Mouse (Mus musculus): ENCODE results near the gene Ovol1. TPM values are rescaled to one million over a fixed set of nuclear protein-coding genes. Genes with fewer than 3 reads are reported as not detected.

The Ovol1 gene
- total and polyA plus RNA-seq, 3 experiments, result 0.05 TPM; not detected in 2

- no peak for TF ChIP-seq CTCF (IDR thresholded peaks at IDR 0.05; ENCODE audit: low read depth, low read length)
- no peak for TF ChIP-seq GATA2 (IDR thresholded peaks at IDR 0.05; ENCODE audit: borderline replicate concordance, low read depth, low read length)
- TF ChIP-seq TAL1 (conservative IDR thresholded peaks at IDR 0.05; ENCODE audit: low read depth, low read length), result no peak
- TF ChIP-seq POLR2AphosphoS5 (IDR thresholded peaks at IDR 0.05; ENCODE audit: insufficient replicate concordance, low read depth, low read length), result no peak
- TF ChIP-seq GATA1 (IDR thresholded peaks at IDR 0.05; ENCODE audit: borderline replicate concordance, low read length), result no peak
- ATAC-seq (ENCODE audit: extremely low read depth, insufficient number of reproducible peaks, low FRiP score, poor library complexity, severe bottlenecking) (no peak), DNase-seq (ENCODE audit: low spot score) (no peak)
- no peaks in the 10 kb centered on the region for H3K9me3 ChIP-seq (replicated peaks)
- no peaks in the 10 kb centered on the region for H3K27me3 ChIP-seq (ENCODE audit: insufficient read depth, low read length)
- H3K4me3 ChIP-seq (ENCODE audit: low read depth, low read length), result peak overlapping the region; percentile 72
- H3K36me3 ChIP-seq (replicated peaks), result peaks cover 2% of the 10 kb centered on the region
- H3K4me1 ChIP-seq (ENCODE audit: insufficient read depth, low read depth, low read length), result peaks cover 52% of the 10 kb centered on the region
These were observed 49.3 kb downstream of the Ovol1 start for GRCm38 (mm10) chr19:5511074-5511632.

GRCm38 (mm10) chr19:5510031-5511026 is 50.1 kb downstream of the Ovol1 start, which contains the start of gene Snx32:
Gene Snx32, minus strand, starts transcription at chr19:5510538.
- H3K4me3 ChIP-seq (ENCODE audit: low read depth, low read length), result peak within 1 kb of the TSS; percentile 72
- peaks cover 45% of the 10 kb centered on the region for H3K4me1 ChIP-seq (ENCODE audit: insufficient read depth, low read depth, low read length)
- DNase-seq (ENCODE audit: low spot score) (peak; percentile 99), ATAC-seq (ENCODE audit: extremely low read depth, insufficient number of reproducible peaks, low FRiP score, poor library complexity, severe bottlenecking) (peak; percentile 96)
- peaks cover 2% of the 10 kb centered on the region for H3K36me3 ChIP-seq (replicated peaks)
- no peaks in the 10 kb centered on the region for H3K27me3 ChIP-seq (ENCODE audit: insufficient read depth, low read length)
- no peaks in the 10 kb centered on the region for H3K9me3 ChIP-seq (replicated peaks)
- TF ChIP-seq CTCF (IDR thresholded peaks at IDR 0.05; ENCODE audit: low read depth, low read length), result no peak
- no peak for TF ChIP-seq GATA2 (IDR thresholded peaks at IDR 0.05; ENCODE audit: borderline replicate concordance, low read depth, low read length)

GRCm38 (mm10) chr19:5503687-5504086 is 56.8 kb downstream of the Ovol1 start, which contains the start of gene 1700020D05Rik:
Gene 1700020D05Rik, minus strand, starts transcription at chr19:5503787.
- Histone ChIP-seq H3K27me3 (ENCODE audit: insufficient read depth, low read length) (no peaks in the 10 kb centered on the region), H3K36me3 (replicated peaks) (peaks cover 33% of the 10 kb centered on the region), H3K9me3 (replicated peaks) (no peaks in the 10 kb centered on the region), H3K4me3 (ENCODE audit: low read depth, low read length) (no peak within 1 kb of the TSS), H3K4me1 (ENCODE audit: insufficient read depth, low read depth, low read length) (no peaks in the 10 kb centered on the region)
- no peak for DNase-seq (ENCODE audit: low spot score)
- no peak for ATAC-seq (ENCODE audit: extremely low read depth, insufficient number of reproducible peaks, low FRiP score, poor library complexity, severe bottlenecking)
- TF ChIP-seq GATA2 (IDR thresholded peaks at IDR 0.05; ENCODE audit: borderline replicate concordance, low read depth, low read length) (no peak), CTCF (IDR thresholded peaks at IDR 0.05; ENCODE audit: low read depth, low read length) (no peak), POLR2AphosphoS5 (IDR thresholded peaks at IDR 0.05; ENCODE audit: insufficient replicate concordance, low read depth, low read length) (no peak), GATA1 (IDR thresholded peaks at IDR 0.05; ENCODE audit: borderline replicate concordance, low read length) (no peak), TAL1 (conservative IDR thresholded peaks at IDR 0.05; ENCODE audit: low read depth, low read length) (no peak)

- no peaks in the 10 kb centered on the region for H3K9me3 ChIP-seq (replicated peaks)
- TF ChIP-seq GATA2 (IDR thresholded peaks at IDR 0.05; ENCODE audit: borderline replicate concordance, low read depth, low read length) (no peak), CTCF (IDR thresholded peaks at IDR 0.05; ENCODE audit: low read depth, low read length) (no peak), TAL1 (conservative IDR thresholded peaks at IDR 0.05; ENCODE audit: low read depth, low read length) (no peak), POLR2AphosphoS5 (IDR thresholded peaks at IDR 0.05; ENCODE audit: insufficient replicate concordance, low read depth, low read length) (no peak), GATA1 (IDR thresholded peaks at IDR 0.05; ENCODE audit: borderline replicate concordance, low read length) (no peak)
- peaks cover 16% of the 10 kb centered on the region for H3K4me1 ChIP-seq (ENCODE audit: insufficient read depth, low read depth, low read length)
- peaks cover 63% of the 10 kb centered on the region for H3K36me3 ChIP-seq (replicated peaks)
- no peaks in the 10 kb centered on the region for H3K27me3 ChIP-seq (ENCODE audit: insufficient read depth, low read length)
- no peak overlapping the region for H3K4me3 ChIP-seq (ENCODE audit: low read depth, low read length)
- DNase-seq (ENCODE audit: low spot score), result no peak
- ATAC-seq (ENCODE audit: extremely low read depth, insufficient number of reproducible peaks, low FRiP score, poor library complexity, severe bottlenecking), result no peak
These were observed 60.0 kb downstream of the Ovol1 start for GRCm38 (mm10) chr19:5500330-5500875.

Other genes starting within 250 kb of the Ovol1 start
Only the 20 nearest of the 29 such genes appear.
- gene Tsga10ip, start 158.1 kb downstream of the Ovol1 start, total RNA-seq (2014; fragmentation: Nextera tagmentation), result 1.3 TPM in 1 of 2 replicates, not detected in the other
- 0.11 TPM in 1 of 2 replicates, not detected in the other for gene Tsga10ip, start 158.1 kb downstream of the Ovol1 start, total RNA-seq (2017)
- gene Tsga10ip, start 158.1 kb downstream of the Ovol1 start, polyA plus RNA-seq (2012), result 0.74 and 1.5 TPM in 2 replicates
- gene Drap1, start 135.7 kb downstream of the Ovol1 start, total RNA-seq (2014; fragmentation: Nextera tagmentation), result 44.6 and 46.0 TPM in 2 replicates
- 81.5 and 87.0 TPM in 2 replicates for gene Drap1, start 135.7 kb downstream of the Ovol1 start, total RNA-seq (2017)
- 305 and 329 TPM in 2 replicates for gene Drap1, start 135.7 kb downstream of the Ovol1 start, polyA plus RNA-seq (2012)
- 29.8 and 30.5 TPM in 2 replicates for gene AI837181, start 135.5 kb downstream of the Ovol1 start, total RNA-seq (2014; fragmentation: Nextera tagmentation)
- 10.2 and 10.5 TPM in 2 replicates for gene AI837181, start 135.5 kb downstream of the Ovol1 start, total RNA-seq (2017)
- gene AI837181, start 135.5 kb downstream of the Ovol1 start, polyA plus RNA-seq (2012), result 59.5 and 68.5 TPM in 2 replicates
- 0.90 and 3.0 TPM in 2 replicates for gene Fosl1, start 113.1 kb downstream of the Ovol1 start, total RNA-seq (2014; fragmentation: Nextera tagmentation)
- 1.9 and 2.3 TPM in 2 replicates for gene Fosl1, start 113.1 kb downstream of the Ovol1 start, total RNA-seq (2017)
- gene Fosl1, start 113.1 kb downstream of the Ovol1 start, polyA plus RNA-seq (2012), result 3.4 and 3.6 TPM in 2 replicates
- gene Ccdc85b, start 102.8 kb downstream of the Ovol1 start, total RNA-seq (2014; fragmentation: Nextera tagmentation), result 1.9 and 3.3 TPM in 2 replicates
- gene Ccdc85b, start 102.8 kb downstream of the Ovol1 start, total RNA-seq (2017), result 3.0 and 4.1 TPM in 2 replicates
- gene Ccdc85b, start 102.8 kb downstream of the Ovol1 start, polyA plus RNA-seq (2012), result 13.1 and 16.9 TPM in 2 replicates
- gene Fibp, start 100.0 kb downstream of the Ovol1 start, total RNA-seq (2014; fragmentation: Nextera tagmentation), result 50.8 and 53.9 TPM in 2 replicates
- gene Fibp, start 100.0 kb downstream of the Ovol1 start, total RNA-seq (2017), result 71.8 and 104 TPM in 2 replicates
- 42.8 and 162 TPM in 2 replicates for gene Fibp, start 100.0 kb downstream of the Ovol1 start, polyA plus RNA-seq (2012)
- not detected in 2 replicates for gene Ctsw, start 92.1 kb downstream of the Ovol1 start, total RNA-seq (2014; fragmentation: Nextera tagmentation)
- not detected in 2 replicates for gene Ctsw, start 92.1 kb downstream of the Ovol1 start, total RNA-seq (2017)
- not detected in 2 replicates for gene Ctsw, start 92.1 kb downstream of the Ovol1 start, polyA plus RNA-seq (2012)
- 4.1 and 6.7 TPM in 2 replicates for gene Efemp2, start 86.7 kb downstream of the Ovol1 start, total RNA-seq (2014; fragmentation: Nextera tagmentation)
- 4.6 and 6.6 TPM in 2 replicates for gene Efemp2, start 86.7 kb downstream of the Ovol1 start, total RNA-seq (2017)
- 3.0 and 3.1 TPM in 2 replicates for gene Efemp2, start 86.7 kb downstream of the Ovol1 start, polyA plus RNA-seq (2012)
- gene Mus81, start 72.2 kb downstream of the Ovol1 start, total RNA-seq (2014; fragmentation: Nextera tagmentation), result 16.8 and 38.0 TPM in 2 replicates
- 16.0 and 22.9 TPM in 2 replicates for gene Mus81, start 72.2 kb downstream of the Ovol1 start, total RNA-seq (2017)
- 17.1 and 19.5 TPM in 2 replicates for gene Mus81, start 72.2 kb downstream of the Ovol1 start, polyA plus RNA-seq (2012)
- 1,228 and 1,288 TPM in 2 replicates for gene Cfl1, start 70.2 kb downstream of the Ovol1 start, total RNA-seq (2014; fragmentation: Nextera tagmentation)
- gene Cfl1, start 70.2 kb downstream of the Ovol1 start, total RNA-seq (2017), result 1,086 and 1,192 TPM in 2 replicates
- 853 and 1,308 TPM in 2 replicates for gene Cfl1, start 70.2 kb downstream of the Ovol1 start, polyA plus RNA-seq (2012)
- 0.73 and 4.0 TPM in 2 replicates for gene 1700020D05Rik, start 56.9 kb downstream of the Ovol1 start, total RNA-seq (2014; fragmentation: Nextera tagmentation)
- gene 1700020D05Rik, start 56.9 kb downstream of the Ovol1 start, total RNA-seq (2017), result 2.1 and 2.7 TPM in 2 replicates
- 0.12 and 0.36 TPM in 2 replicates for gene 1700020D05Rik, start 56.9 kb downstream of the Ovol1 start, polyA plus RNA-seq (2012)
- 9.8 and 12.6 TPM in 2 replicates for gene Snx32, start 50.1 kb downstream of the Ovol1 start, total RNA-seq (2014; fragmentation: Nextera tagmentation)
- 12.0 and 13.3 TPM in 2 replicates for gene Snx32, start 50.1 kb downstream of the Ovol1 start, total RNA-seq (2017)
- gene Snx32, start 50.1 kb downstream of the Ovol1 start, polyA plus RNA-seq (2012), result 1.6 and 2.0 TPM in 2 replicates
- gene Ap5b1, start 7.4 kb upstream of the Ovol1 start, total RNA-seq (2014; fragmentation: Nextera tagmentation), result 8.5 and 11.0 TPM in 2 replicates
- 5.5 and 6.5 TPM in 2 replicates for gene Ap5b1, start 7.4 kb upstream of the Ovol1 start, total RNA-seq (2017)
- gene Ap5b1, start 7.4 kb upstream of the Ovol1 start, polyA plus RNA-seq (2012), result 15.5 and 16.4 TPM in 2 replicates
- 19.7 and 30.8 TPM in 2 replicates for gene Rnaseh2c, start 41.2 kb upstream of the Ovol1 start, total RNA-seq (2014; fragmentation: Nextera tagmentation)
- 75.5 and 103 TPM in 2 replicates for gene Rnaseh2c, start 41.2 kb upstream of the Ovol1 start, total RNA-seq (2017)
- gene Rnaseh2c, start 41.2 kb upstream of the Ovol1 start, polyA plus RNA-seq (2012), result 277 and 315 TPM in 2 replicates
- gene Kat5, start 49.6 kb upstream of the Ovol1 start, total RNA-seq (2014; fragmentation: Nextera tagmentation), result 40.1 and 43.0 TPM in 2 replicates
- 100 and 106 TPM in 2 replicates for gene Kat5, start 49.6 kb upstream of the Ovol1 start, total RNA-seq (2017)
- 81.9 and 86.0 TPM in 2 replicates for gene Kat5, start 49.6 kb upstream of the Ovol1 start, polyA plus RNA-seq (2012)
- 43.2 and 60.7 TPM in 2 replicates for gene Rela, start 76.8 kb upstream of the Ovol1 start, total RNA-seq (2014; fragmentation: Nextera tagmentation)
- gene Rela, start 76.8 kb upstream of the Ovol1 start, total RNA-seq (2017), result 33.0 and 37.9 TPM in 2 replicates
- gene Rela, start 76.8 kb upstream of the Ovol1 start, polyA plus RNA-seq (2012), result 77.0 and 108 TPM in 2 replicates
- gene Sipa1, start 103.1 kb upstream of the Ovol1 start, total RNA-seq (2014; fragmentation: Nextera tagmentation), result 14.9 and 33.7 TPM in 2 replicates
- 10.3 and 13.5 TPM in 2 replicates for gene Sipa1, start 103.1 kb upstream of the Ovol1 start, total RNA-seq (2017)
- gene Sipa1, start 103.1 kb upstream of the Ovol1 start, polyA plus RNA-seq (2012), result 88.4 and 107 TPM in 2 replicates
- 18.3 and 23.3 TPM in 2 replicates for gene Map3k11, start 128.1 kb upstream of the Ovol1 start, total RNA-seq (2014; fragmentation: Nextera tagmentation)
- gene Map3k11, start 128.1 kb upstream of the Ovol1 start, total RNA-seq (2017), result 22.2 and 22.8 TPM in 2 replicates
- gene Map3k11, start 128.1 kb upstream of the Ovol1 start, polyA plus RNA-seq (2012), result 145 and 163 TPM in 2 replicates
- 50.7 and 51.0 TPM in 2 replicates for gene Pcnx3, start 128.3 kb upstream of the Ovol1 start, total RNA-seq (2014; fragmentation: Nextera tagmentation)
- 13.6 and 16.1 TPM in 2 replicates for gene Pcnx3, start 128.3 kb upstream of the Ovol1 start, total RNA-seq (2017)
- gene Pcnx3, start 128.3 kb upstream of the Ovol1 start, polyA plus RNA-seq (2012), result 178 and 200 TPM in 2 replicates
- not detected in 2 replicates for gene Kcnk7, start 143.7 kb upstream of the Ovol1 start, total RNA-seq (2014; fragmentation: Nextera tagmentation)
- not detected in 2 replicates for gene Kcnk7, start 143.7 kb upstream of the Ovol1 start, total RNA-seq (2017)
- gene Kcnk7, start 143.7 kb upstream of the Ovol1 start, polyA plus RNA-seq (2012), result 0.07 and 0.10 TPM in 2 replicates